In genomic region chr2:91894716-91895115, GRCm38 (mm10) we compare ENCODE assay signal across 30 mouse cellular contexts. TPM values are rescaled to one million over a fixed set of nuclear protein-coding genes. Genes with fewer than 3 reads are reported as not detected.
A peak's percentile ranks its signal among the peaks of the same experiment; 100 is the strongest.
DNase-seq lines count a peak whose midpoint lies in the region; ATAC-seq and TF ChIP-seq lines count a peak whose summit lies in the region.
"Had no signal": no experiment of that assay in that cellular context is flagged by ENCODE, and none has a peak within 500 bp of the region (broad histone marks: within the 10 kb centered on the region; RNA-seq: fewer than 3 reads in every experiment).

No protein-coding gene starts in this region.

- no peak overlapping the region for H3K4me3 ChIP-seq in ES-Bruce4 (ENCODE audit: low read depth, low read length)
- H3K4me3 ChIP-seq: embryonic facial prominence, embryonic 13.5 days; embryonic facial prominence, embryonic 15.5 days; forebrain, embryonic 13.5 days; forebrain, embryonic 15.5 days had no signal

- no peaks in the 10 kb centered on the region for H3K9me3 ChIP-seq in ES-Bruce4 (replicated peaks; ENCODE audit: control insufficient read depth, insufficient read depth, low read length, poor library complexity, severe bottlenecking)
- H3K9me3 ChIP-seq: embryonic facial prominence, embryonic 13.5 days; embryonic facial prominence, embryonic 15.5 days; forebrain, embryonic 13.5 days; forebrain, embryonic 15.5 days; G1E had no signal

- no peaks in the 10 kb centered on the region; the same call in 1 of the 2 replicates for H3K36me3 ChIP-seq in ES-Bruce4 (ENCODE audit: control insufficient read depth, insufficient read depth, low read length, poor library complexity, severe bottlenecking)

- peak overlapping the region; percentile 44; the same call in 1 of the 2 replicates for H3K27ac ChIP-seq in ES-Bruce4 (ENCODE audit: insufficient read depth, low read length)
- H3K27ac ChIP-seq: embryonic facial prominence, embryonic 13.5 days; embryonic facial prominence, embryonic 15.5 days; forebrain, embryonic 13.5 days; forebrain, embryonic 15.5 days had no signal

- no peak for TF ChIP-seq POLR2A in ES-Bruce4 (IDR thresholded peaks at IDR 0.05; ENCODE audit: insufficient read depth, low read length)

- TF ChIP-seq CTCF in ES-Bruce4 (IDR thresholded peaks at IDR 0.05; ENCODE audit: low read depth, low read length) = no peak

- H3K4me1 ChIP-seq in ES-Bruce4 (ENCODE audit: control insufficient read depth, insufficient read depth, low read length) = no peaks in the 10 kb centered on the region
- H3K4me1 ChIP-seq: embryonic facial prominence, embryonic 13.5 days; embryonic facial prominence, embryonic 15.5 days; forebrain, embryonic 13.5 days; forebrain, embryonic 15.5 days had no signal

- TF ChIP-seq EP300 in ES-Bruce4 (IDR thresholded peaks at IDR 0.05; ENCODE audit: insufficient read depth, low read depth, low read length) = no peak

- no peaks in the 10 kb centered on the region for H3K27me3 ChIP-seq in ES-Bruce4 (ENCODE audit: control insufficient read depth, insufficient read depth, low read length, poor library complexity, severe bottlenecking)
- H3K27me3 ChIP-seq: CH12.LX; embryonic facial prominence, embryonic 13.5 days; embryonic facial prominence, embryonic 15.5 days; forebrain, embryonic 13.5 days; forebrain, embryonic 15.5 days; Patski had no signal

- ATAC-seq in megakaryocyte progenitor cell, adult 5-6 weeks (replicated peaks; ENCODE audit: poor library complexity) = no peak
- ATAC-seq: CD4-positive, CD25-positive, alpha-beta regulatory T cell, adult 4 months; forebrain, embryonic 13.5 days; forebrain, embryonic 15.5 days; forebrain, postnatal 0 days; Patski had no signal

- DNase-seq in 3T3-L1 (ENCODE audit: low read depth, low spot score) = peak; percentile 60
- peak; percentile 38 for DNase-seq in R1 (ENCODE audit: low read depth, low spot score)
- DNase-seq in layer of hippocampus, adult 9-11 months = no peak
- DNase-seq in frontal cortex, postnatal 25 days (ENCODE audit: low spot score in 2 of 2) = no peak
- DNase-seq: adrenal gland, adult 2 months; adrenal gland, postnatal 10 days; adrenal gland, postnatal 25 days; B cell, adult 2 months; cerebellum, adult 11 months; cerebellum, adult 18-20 months; cerebellum, adult 8-10 months; cerebellum, adult 9-11 months; cerebellum, postnatal 14 days; cerebellum, postnatal 36 days; embryo, embryonic 11 days; forebrain, postnatal 0 days had no signal

- H3K9ac ChIP-seq in ES-Bruce4 (ENCODE audit: low read depth, poor library complexity, severe bottlenecking) = no peak overlapping the region
- H3K9ac ChIP-seq: embryonic facial prominence, embryonic 13.5 days; embryonic facial prominence, embryonic 15.5 days; forebrain, embryonic 13.5 days; forebrain, embryonic 15.5 days; forebrain, postnatal 0 days had no signal

RNA-seq across cellular contexts. Expression of gene Chrm4, which starts 32.3 kb away (rescaled TPM):
- 0.78 and 0.97 TPM in 2 replicates for polyA plus RNA-seq in ES-Bruce4 (2011; ENCODE audit: insufficient read depth, insufficient read length, low read depth, missing spikeins)
- 0.17 TPM in 2 replicates for total RNA-seq in megakaryocyte progenitor cell, adult 5-6 weeks (2015)
- total RNA-seq in megakaryocyte progenitor cell, adult 5-6 weeks (2017) = 0.17 TPM in 1 of 2 replicates, not detected in the other
- polyA plus RNA-seq: G1E, Patski had no signal

RNA-seq across cellular contexts. Expression of gene Mdk, which starts 37.4 kb away (rescaled TPM):
- 156 and 167 TPM in 2 replicates for polyA plus RNA-seq in ES-Bruce4 (2011; ENCODE audit: insufficient read depth, insufficient read length, low read depth, missing spikeins)
- total RNA-seq in megakaryocyte progenitor cell, adult 5-6 weeks (2015) = 0.32 and 0.86 TPM in 2 replicates
- total RNA-seq in megakaryocyte progenitor cell, adult 5-6 weeks (2017) = 0.12 and 0.30 TPM in 2 replicates
- total RNA-seq: common myeloid progenitor, adult 5-6 weeks had no signal

RNA-seq across cellular contexts. Expression of gene Gm9821, which starts 50.8 kb away (rescaled TPM):
- polyA plus RNA-seq in ES-Bruce4 (2011; ENCODE audit: insufficient read depth, insufficient read length, low read depth, missing spikeins) = not detected in 2 replicates
- not detected in 2 replicates for total RNA-seq in megakaryocyte progenitor cell, adult 5-6 weeks (2015)
- 0.21 and 0.95 TPM in 2 replicates for total RNA-seq in megakaryocyte progenitor cell, adult 5-6 weeks (2017)
- total RNA-seq: adrenal gland, adult 2 months; adrenal gland, postnatal 10 days; adrenal gland, postnatal 25 days; adrenal gland, postnatal 4 days; forebrain, postnatal 0 days had no signal
- polyA plus RNA-seq: adrenal gland, adult 2 months; brain, embryonic 14.5 days; embryonic facial prominence, embryonic 11.5 days; forebrain, postnatal 0 days had no signal

Comparison
In these comparisons a context has a peak if more than half of its experiments do, and no peak if none do; other contexts are left out.
1. DNase-seq: peak in 3T3-L1 (single experiment) and R1 (single experiment); none in layer of hippocampus, adult 9-11 months (single experiment) and frontal cortex, postnatal 25 days (0 of 2).